Mouse (Mus musculus) left cerebral cortex, postnatal 25 days (tissue): ENCODE results near the gene Gsx2. TPM values are rescaled to one million over a fixed set of nuclear protein-coding genes. Genes with fewer than 3 reads are reported as not detected.

Source experiments
- DNase-seq, 2 experiments: peaks; one replicate each; pipeline ENCODE4 v3.0.0; 2022; ENCODE audit warnings: low spot score in 2 of 2, mixed read lengths in 1 of 2
- intact Hi-C: fragments of 180-260 bp; cut with DNase I; formaldehyde crosslinking; loops from one replicate; pipeline ENCODE4 v1.15.1; 2025
- total RNA-seq, 2 experiments: library from RNA; stranded (reverse); gene quantifications; 2 replicates each; pipeline ENCODE4 v1.2.3; 2021

Gene Gsx2
- total RNA-seq, 2 experiments from 2014 or later = not detected

DNA sequence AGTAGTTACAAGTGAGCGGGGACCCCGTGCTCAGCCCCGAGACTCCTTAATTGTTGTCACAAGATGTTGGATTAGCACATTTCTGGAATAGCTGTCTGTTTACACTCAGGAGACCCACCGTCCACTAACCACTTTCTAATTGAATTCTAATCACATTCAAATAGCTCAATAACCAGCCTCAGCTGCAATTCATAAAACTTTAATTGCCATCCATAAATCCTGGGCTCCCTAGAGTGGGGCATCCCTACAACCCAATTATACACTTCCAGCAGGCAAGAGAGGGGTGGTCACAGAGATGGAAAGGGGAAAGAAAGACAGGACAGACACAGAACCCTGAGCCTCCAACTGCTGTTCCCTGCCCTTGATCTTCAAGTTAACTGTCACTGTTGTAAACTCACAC, 1.3 kb upstream of the Gsx2 start:
- intact Hi-C loops = loop anchor here (5.0 kb wide), 1 partner anchor 127 kb away; no protein-coding TSS in a partner anchor
- no peak for DNase-seq

DNA sequence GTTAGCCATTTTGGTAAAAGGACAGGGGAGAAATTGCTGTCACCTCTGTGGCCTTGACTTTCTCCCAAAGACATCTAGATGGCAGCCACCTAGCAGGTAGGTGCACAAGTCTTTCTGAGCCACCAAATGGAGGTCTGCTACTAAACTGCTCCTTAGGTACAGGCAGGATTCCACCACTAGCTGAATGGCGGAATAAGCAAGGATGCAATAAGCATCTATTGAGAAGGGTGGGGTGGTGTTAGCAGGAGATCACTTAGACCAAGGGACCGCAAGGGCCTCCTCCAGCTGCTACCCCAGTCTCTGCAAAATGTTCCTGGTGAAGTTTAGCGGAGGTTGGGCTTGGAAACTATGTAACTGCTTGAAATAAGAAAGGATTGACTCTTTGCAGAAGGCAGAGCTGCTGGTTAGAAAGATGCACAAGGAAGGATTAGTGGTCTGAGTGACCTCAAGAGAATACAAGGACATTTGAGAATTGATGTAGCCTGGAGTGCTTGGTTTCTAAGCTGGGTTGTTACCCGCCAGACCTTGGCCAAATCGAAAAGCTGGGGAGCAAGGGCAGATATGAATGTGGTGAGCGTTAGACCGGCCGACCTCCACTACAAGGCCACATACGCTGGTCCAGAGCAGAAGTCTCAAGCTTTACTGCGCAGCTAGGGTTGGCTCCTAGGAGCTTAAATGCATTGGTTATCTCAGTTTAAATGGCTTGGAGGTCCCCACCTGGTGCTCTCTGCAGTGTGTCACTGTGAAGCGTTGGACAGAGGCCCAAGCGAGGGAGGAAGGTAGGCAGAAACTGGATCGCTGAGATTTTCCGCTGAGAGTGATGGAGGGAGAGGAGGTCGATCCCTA, 641 bp upstream of the Gsx2 start:
- intact Hi-C loops = loop anchor here (5.0 kb wide), 1 partner anchor 127 kb away; no protein-coding TSS in a partner anchor
- DNase-seq = no peak

DNA sequence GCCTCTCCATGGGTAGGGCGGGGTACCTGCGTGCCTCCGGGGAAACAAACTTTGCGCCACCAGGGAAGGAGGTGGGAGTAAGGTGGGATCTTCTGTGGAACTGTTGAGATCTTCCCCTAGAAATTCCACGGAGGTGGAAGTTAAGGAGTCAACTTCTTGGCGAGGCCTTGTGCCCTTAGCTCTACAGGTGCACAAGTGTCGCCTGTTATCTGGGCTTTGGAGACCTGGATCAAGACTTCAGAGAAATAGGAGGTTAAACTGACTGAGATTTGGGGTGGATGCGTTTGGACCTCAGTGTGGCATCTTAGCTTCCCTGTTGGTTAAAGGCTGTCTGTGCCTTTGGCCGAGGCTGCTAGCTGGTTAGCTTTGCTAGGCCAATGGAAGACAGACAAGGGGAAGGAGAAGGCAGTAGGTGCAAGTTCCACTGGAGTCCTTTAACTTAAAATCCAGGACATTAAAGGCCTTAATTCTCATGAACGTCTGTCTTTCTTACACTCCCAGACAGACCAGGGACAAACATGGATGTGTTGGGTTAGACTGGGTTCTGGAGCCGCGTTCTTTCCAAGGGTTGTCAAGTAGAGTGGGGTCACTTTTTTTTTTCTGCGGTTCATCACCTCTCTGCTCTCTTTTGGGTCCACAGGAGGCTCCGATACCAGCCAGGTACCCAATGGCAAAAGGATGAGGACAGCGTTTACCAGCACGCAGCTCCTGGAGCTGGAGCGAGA, 1.1 kb downstream of the Gsx2 start:
- intact Hi-C loops = no loop called here
- DNase-seq = no peak

DNA sequence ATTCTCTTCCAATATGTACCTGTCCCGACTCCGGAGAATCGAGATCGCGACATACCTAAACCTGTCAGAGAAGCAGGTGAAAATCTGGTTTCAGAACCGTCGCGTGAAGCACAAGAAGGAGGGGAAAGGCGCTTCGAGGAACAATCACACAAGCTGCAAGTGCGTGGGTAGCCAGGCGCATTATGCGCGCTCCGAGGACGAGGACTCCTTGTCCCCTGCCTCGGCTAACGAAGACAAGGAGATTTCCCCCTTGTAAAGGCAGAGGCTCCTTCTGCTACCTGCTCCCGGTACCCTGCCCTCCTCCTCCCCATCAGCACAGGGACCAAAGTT, 1.6 kb downstream of the Gsx2 start:
- intact Hi-C loops = no loop called here
- DNase-seq = no peak

DNA sequence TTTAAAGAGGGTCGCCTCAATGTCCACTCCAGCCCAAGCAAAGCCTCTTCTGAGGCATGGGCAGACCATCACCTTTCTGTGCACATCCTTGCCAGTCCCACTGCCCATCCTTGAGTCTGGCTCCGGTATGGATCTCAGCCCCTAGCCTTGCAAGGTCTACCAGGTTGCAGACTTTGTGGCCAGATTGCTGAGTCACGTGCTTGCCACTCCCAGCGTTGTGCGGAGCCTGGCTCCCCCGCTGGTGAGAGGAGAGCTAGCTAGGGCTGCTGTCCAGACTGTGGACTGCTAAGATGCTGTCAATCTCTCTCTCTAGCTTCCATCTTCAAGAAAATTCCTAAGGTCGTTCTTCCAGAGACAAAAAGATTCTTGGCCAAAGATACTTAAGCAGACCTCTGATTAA, 4.2 kb downstream of the Gsx2 start:
- intact Hi-C loops = loop anchor here (2.0 kb wide), 1 partner anchor 71 kb away; no protein-coding TSS in a partner anchor
- no peak for DNase-seq

DNA sequence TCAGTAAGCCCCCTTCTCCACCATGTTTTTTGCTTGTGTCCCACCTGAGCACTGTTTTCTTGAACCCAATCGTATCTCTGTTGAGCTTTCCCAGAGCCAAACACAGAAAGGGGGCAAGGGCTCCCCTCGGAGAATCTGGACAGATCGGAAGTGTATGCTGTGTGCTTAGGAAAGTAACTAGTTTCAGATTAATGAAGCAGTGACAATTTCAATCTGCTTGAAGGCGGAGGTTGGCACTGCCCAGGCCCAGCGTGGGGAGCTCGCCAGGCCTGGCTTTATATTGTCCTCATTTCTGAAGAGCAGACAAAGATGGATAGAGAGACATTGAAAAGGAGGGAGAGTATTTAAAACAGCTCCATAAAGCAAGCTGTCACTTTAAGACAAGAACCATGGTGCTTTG, 7.0 kb downstream of the Gsx2 start:
- intact Hi-C loops = no loop called here
- DNase-seq = no peak

DNA sequence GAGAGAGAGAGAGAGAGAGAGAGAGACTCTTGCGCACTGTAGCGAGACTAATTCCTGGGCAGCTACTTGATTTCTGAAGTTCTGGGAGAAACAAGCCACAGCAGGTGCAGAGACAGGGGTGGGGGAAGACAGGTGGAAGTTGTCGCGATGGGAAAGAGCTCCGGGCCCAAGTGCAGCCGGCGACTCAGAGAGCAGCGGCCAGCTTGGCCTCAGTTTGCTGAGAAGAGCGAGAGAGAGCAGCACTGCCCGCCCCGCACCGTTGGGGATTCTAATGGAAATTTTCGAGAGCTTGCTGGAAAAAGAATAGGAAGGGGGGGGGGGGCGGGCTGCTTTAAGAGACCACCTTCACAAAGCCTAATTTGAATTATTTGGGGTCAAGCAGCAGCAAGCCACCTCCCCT, 7.7 kb downstream of the Gsx2 start:
- DNase-seq = no peak
- intact Hi-C loops = no loop called here

DNA sequence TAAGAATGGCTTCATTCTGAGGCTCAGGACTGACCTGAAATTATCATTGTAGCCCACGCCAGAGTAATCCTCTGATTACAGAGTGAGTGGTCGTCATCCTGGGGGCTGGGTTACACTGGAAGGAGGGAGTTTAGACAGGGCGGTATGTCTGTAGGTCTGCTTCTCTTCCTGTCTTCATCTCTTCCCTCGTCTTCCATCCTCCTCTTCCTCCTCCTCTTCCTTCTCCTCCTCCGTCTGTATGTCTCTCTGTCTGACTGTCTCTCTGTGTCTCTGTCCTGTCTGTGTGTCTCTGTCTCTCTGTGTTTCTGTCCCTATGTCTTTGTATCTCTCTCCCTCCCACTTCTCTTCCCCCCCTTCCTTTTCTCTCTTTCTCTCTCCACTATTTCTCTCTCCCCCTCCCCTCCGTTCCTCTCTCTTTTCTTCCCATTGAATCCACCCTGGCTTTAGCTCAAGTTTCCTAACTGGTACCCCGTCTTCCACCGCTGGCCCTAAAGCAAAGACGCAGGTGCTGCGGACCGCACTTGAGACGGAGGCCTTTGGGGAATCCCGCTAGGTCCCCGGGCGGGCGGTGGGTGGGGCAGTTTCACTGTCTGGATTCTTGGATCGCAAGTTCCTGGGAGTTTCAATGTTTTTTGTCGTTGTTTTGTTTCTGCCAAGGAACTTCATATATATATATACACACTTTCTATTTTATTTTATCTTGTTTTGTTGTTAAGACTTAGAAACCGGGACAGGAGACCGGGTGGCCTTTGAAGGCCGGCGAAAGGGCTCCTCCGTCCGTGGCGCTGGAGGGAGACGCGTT, 8.4 kb downstream of the Gsx2 start:
- intact Hi-C loops = no loop called here
- DNase-seq = no peak

DNA sequence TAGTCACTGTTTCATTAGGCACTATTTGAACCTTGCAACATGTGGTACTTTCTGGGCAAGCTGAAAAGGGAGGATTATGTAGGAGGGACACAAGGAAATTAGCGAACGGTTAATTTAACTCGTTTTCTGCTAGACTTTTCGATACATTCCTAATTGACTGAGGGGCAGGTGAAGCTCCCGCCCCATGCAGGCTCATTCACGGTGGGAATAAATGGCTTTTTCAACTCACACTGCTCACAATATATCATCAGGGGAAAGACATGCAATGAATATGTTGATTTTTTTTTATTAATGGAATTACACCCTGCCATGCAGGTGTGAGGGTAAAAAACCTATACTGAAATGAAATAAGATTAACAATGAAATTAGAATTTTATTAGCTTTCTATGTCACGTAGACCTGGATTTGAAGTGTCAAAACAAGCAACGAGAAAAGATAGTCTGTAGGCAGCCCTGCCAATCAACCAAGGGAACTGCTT, 9.0 kb downstream of the Gsx2 start:
- DNase-seq = no peak
- intact Hi-C loops = no loop called here

DNA sequence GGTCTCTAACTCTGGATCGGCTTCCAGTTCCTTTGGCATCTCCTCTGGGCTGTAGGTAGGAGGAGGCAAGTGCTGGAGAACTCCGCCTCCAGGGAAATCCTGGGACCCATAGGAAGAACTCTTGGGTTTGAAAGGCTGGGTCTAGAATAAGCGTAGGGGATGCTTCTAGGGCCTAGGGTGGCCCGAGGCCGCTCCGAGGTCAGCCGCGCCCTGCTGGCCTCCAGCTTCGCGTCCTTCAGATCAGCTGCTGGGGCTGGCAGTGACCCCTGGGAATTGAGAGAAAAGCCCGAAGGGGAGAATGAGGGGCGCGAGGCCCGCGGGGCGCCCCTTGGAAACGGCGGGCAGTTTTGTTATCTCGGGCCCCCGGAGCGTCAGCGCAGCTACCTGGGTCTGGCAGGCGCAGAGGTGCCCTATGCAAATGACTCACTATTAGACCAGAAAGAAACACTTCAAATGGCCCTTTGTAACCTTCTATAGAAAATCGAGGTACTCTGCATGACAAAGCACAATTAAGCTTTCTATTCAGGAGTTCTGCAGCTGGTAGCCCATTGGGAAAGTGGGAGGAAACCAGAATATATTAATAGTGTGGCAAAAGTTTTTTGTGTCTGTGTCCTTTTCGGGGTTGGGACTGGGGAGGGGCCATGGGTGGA, 9.6 kb downstream of the Gsx2 start:
- intact Hi-C loops = no loop called here
- no peak for DNase-seq

DNA sequence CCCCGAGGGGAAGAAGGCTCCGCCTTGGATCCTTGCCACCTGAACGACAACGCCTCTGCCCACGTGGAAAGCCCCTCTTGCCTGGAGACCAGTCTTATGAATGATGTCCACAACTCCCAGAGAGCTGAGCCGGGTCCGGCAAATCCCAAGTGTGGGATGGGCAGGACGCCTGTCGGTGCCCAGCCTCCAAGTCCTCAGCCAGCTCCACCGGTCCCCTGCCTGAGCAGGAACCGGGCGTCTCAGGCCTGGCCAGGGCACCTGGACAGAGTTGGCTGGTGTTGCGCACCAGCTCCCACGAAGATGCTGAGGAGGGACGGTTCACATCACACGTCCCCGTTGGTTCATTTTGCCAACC, 10.1 kb downstream of the Gsx2 start:
- no peak for DNase-seq
- intact Hi-C loops = no loop called here

DNA sequence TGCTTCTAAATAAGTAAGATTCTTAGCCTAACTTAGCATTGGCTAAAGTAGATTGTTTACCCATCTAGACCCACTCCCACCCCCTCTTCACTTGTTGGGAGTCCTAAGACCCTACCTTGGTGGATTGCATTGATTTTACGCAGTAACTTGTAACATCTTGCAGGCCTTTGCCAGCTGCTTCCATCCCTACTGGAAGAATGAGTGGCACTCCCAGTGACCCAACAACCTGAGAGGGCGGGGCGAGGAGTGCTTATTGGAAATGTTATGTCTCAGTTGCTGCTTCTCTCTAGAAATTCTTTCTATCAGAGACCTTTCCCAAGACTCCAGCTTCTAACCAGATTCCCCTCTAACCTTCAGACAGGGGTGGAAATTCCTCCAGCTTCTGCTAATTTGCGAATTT, 10.5 kb downstream of the Gsx2 start:
- DNase-seq = no peak
- intact Hi-C loops = no loop called here

DNA sequence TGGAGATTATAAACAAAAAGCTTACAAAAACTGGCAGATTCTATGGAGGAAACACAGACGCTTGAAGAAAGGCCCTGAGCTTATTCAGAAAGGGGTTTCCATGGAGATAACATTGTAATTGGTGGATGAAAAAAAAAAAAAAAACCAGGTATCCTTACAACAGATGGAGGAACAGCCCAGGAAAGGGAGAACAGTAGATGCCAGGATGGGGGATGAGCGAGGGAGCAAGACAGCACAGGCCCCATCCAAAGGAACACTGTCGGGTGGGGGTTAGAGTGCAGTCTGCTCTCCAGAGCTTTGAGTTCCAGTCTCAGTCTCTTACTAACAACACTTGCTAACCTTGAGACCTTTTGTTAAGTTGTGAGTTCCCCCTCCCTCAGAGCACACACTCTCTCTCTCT, 31.1 kb downstream of the Gsx2 start:
- intact Hi-C loops = no loop called here
- no peak for DNase-seq

DNA sequence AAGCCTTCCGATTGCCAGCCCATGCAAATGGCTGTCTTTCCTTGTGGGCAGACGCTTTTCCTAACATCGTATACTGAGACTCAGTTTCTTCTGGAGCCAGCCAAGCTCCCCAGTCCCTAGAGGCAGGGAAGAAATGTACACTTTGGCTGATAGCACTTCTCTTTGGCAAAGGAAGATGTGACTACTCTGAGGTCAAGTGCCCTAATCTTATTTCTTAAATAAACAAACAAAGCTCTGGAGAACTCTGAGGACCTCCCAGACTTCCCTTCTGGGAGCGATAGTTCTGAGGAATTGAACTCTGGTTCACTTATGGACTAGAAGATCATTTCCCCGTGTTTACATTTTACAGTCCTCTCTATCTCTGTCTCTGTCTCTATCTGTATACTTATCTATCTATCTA, 34.0 kb downstream of the Gsx2 start:
- no peak for DNase-seq
- intact Hi-C loops = no loop called here

DNA sequence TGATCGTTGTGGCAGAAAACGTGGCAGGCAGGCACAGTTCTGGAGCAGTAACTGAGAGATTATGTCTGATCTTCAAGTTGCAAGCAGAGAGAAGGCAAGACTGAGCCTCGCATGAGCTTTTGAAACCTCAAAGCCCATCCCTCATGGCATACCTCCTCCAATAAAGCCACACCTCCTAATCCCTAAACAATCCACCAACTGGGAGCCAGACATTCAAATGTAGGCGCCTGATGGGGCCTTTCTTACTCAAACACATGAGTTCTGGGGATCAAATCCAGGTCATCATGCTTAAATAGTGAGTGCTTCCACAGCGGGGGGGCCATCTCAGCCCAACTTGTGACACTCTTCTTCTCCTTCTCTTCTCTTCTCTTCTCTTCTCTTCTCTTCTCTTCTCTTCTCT, 36.4 kb downstream of the Gsx2 start:
- intact Hi-C loops = no loop called here
- DNase-seq = no peak

DNA sequence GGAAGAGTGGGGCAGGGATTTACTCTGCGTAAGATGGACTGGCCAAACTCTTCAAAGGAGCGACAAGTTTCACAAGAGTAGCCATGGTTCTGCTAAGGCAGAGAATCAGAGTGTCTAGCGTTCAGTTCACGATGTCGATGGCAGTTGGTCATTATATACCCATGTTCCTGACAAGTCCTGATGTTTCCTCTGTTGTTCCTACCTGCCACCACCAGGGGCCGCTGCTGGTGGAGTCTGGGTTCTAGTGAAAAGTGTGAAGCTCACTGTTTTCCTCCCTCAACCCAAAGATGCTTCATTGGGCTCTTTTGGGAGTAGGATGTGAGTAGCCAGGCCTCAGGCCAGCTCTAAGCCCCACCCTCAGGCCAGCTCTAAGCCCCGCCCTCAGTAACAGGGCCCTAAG, 43.4 kb downstream of the Gsx2 start:
- DNase-seq = no peak
- intact Hi-C loops = no loop called here

DNA sequence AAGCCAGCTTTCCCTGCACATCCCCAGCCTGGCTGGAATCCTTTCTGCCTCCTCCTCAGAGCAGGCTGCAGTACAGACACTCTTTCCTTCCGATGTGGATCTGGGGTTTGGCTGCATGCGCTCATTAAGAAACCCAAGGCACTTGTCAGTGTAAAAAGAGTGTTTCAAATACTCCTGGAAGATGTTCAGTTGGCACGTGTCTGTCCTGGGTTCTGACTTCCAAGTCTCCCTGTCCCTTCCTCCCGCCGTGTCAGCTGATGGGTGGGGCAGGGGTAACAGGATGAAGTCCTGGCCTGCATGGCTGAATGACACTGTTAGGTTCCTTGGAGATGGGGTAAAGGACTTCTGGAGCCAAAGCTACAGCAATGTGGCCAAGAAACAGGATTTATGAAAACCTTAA, 46.2 kb downstream of the Gsx2 start:
- intact Hi-C loops = no loop called here
- DNase-seq = peak in 1 of 2 experiments; percentile 19
